Mouse (Mus musculus) heart, postnatal 0 days (tissue): Measurements from ENCODE around the gene Gltp.

ENCODE experiments used
- CTCF ChIP-seq: IDR thresholded peaks from 2 replicates; pipeline ENCODE4 v1.5.1; 2016; ENCODE audit warnings: antibody characterized with exemption, control low read depth, low read depth
- EP300 ChIP-seq: IDR thresholded peaks from 2 replicates; pipeline ENCODE4 v1.6.1; 2016; ENCODE audit warnings: antibody characterized with exemption, low read depth

- TF ChIP-seq CTCF = no peak
- no peak for TF ChIP-seq EP300
These were observed 17.7 kb upstream of the Gltp start for GRCm38 (mm10) chr5:114708491-114708890.
